ENCODE assay signal across 8 mouse cellular contexts in the genomic region with DNA sequence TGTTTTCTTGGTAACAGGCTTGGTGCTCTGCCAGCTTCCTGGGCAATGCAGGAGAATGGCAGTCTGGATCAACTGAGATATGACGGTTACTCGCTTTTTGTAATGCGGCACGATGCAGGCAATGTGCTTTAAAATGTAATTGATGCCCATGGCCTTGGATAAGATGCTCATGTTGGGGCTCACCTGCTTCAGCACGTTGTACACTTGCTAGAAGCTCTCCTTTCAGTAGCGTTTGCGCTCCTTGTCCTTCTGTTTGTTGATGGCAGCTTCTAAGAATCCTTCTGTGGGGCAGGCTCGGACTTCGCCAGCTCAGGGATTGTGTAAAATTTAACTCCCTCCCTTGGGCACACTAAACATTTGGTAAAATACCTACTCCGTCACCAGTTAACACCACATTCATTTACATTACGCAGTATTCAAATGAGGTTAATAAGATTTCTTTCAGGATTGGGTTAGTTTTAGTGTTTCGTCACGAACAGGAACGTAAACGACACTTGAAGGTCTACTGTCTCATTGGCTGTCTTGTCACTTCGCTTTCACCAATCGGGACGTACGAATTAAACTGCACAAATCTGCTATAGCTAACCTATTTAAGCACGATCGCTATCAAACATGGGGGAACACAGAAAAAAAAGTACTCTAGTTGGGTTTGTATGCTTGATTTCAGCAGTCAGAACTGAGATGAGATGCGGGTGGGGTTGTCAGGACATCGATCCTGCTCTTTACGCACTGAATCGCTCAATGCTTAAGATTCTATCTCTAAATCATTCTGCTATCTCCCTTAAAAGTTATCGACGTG. TPM values are rescaled to one million over a fixed set of nuclear protein-coding genes. Genes with fewer than 3 reads are reported as not detected.
DNase-seq lines count a peak whose midpoint lies in the region; ATAC-seq and TF ChIP-seq lines count a peak whose summit lies in the region.

A gene (minus strand): TSS at position 392 of the 799 bp plus-strand sequence.

- WGBS in hindbrain, postnatal 0 days = under 1% methylated on average over 27 of the region's 27 CpGs

- no peaks in the 10 kb centered on the region for H3K27me3 ChIP-seq in hindbrain, postnatal 0 days (ENCODE audit: insufficient read depth, low read length)

- ATAC-seq in hindbrain, postnatal 0 days = peak; percentile 88

- H3K9ac ChIP-seq in hindbrain, postnatal 0 days (replicated peaks; ENCODE audit: low read length) = peak within 1 kb of the TSS; percentile 72

- peak within 1 kb of the TSS; percentile 92 for H3K4me2 ChIP-seq in hindbrain, postnatal 0 days (ENCODE audit: low read depth, low read length)

- H3K4me1 ChIP-seq in hindbrain, postnatal 0 days (ENCODE audit: insufficient read depth, low read length) = peaks cover 3% of the 10 kb centered on the region; the same call in 1 of the 2 replicates

- no peak for TF ChIP-seq CTCF in hindbrain, postnatal 0 days (IDR thresholded peaks at IDR 0.05; ENCODE audit: low read depth)

- H3K36me3 ChIP-seq in hindbrain, postnatal 0 days (ENCODE audit: insufficient read depth, low read length) = no peaks in the 10 kb centered on the region

- H3K4me3 ChIP-seq in hindbrain, postnatal 0 days (ENCODE audit: low read length) = peak within 1 kb of the TSS; percentile 59

- DNase-seq in adrenal gland, adult (ENCODE audit: inconsistent age in 2 of 2, low spot score in 1 of 2) = peak; percentile 73 to 94
- DNase-seq in embryo, embryonic 10 days (ENCODE audit: low spot score) = peak; percentile 95
- DNase-seq in gastrocnemius, adult 8-10 months (ENCODE audit: low spot score in 2 of 2) = peak; percentile 11 to 36
- peak; percentile 94 for DNase-seq in hindbrain, postnatal 0 days (ENCODE audit: low spot score)
- DNase-seq in left cerebral cortex, adult 18-20 months (ENCODE audit: low spot score in 2 of 2) = peak; percentile 52 to 62
- peak; percentile 62 to 73 for DNase-seq in lung, postnatal 4 days
- DNase-seq in retina, postnatal 1 day = peak; percentile 94
- DNase-seq in thymus, postnatal 4 days = peak; percentile 56

- no peaks in the 10 kb centered on the region for H3K9me3 ChIP-seq in hindbrain, postnatal 0 days (ENCODE audit: low read length)

- H3K27ac ChIP-seq in hindbrain, postnatal 0 days = peak within 1 kb of the TSS; percentile 95

RNA-seq across cellular contexts. Expression of the gene that starts here (rescaled TPM):
- 10 to 100 TPM; 12.0 to 16.1 (median 12.9) TPM for total RNA-seq in gastrocnemius, adult 8-10 months (2022)
- 262 and 304 TPM in 2 replicates for total RNA-seq in hindbrain, postnatal 0 days (2014; rRNA removed)
- polyA plus RNA-seq in hindbrain, postnatal 0 days (2015; fragmentation: Nextera tagmentation; extraction: Ambion mirVana) = 0.30 and 0.41 TPM in 2 replicates
- total RNA-seq in left cerebral cortex, adult 18-20 months (2021) = 1 to 10 TPM; 7.9 TPM

Comparison
In these comparisons a context has a peak if more than half of its experiments do, and no peak if none do; other contexts are left out.
1. Peak in every context shown above with its lines: DNase-seq, ATAC-seq, H3K4me3 ChIP-seq and H3K27ac ChIP-seq.
2. RNA of the gene that starts here (total RNA-seq): 262 to 304 TPM in hindbrain, postnatal 0 days; 12.0 to 16.1 TPM in gastrocnemius, adult 8-10 months and 7.9 TPM in left cerebral cortex, adult 18-20 months; every median in the first group is over 10 times any median in the second.
3. DNase-seq: peak in every context shown above with its lines; median percentile 95 in embryo, embryonic 10 days; 94 in hindbrain, postnatal 0 days; 94 in retina, postnatal 1 day; 84 in adrenal gland, adult; 68 in lung, postnatal 4 days; 57 in left cerebral cortex, adult 18-20 months; 56 in thymus, postnatal 4 days; 24 in gastrocnemius, adult 8-10 months.